Mouse (Mus musculus) forebrain, embryonic 16.5 days (tissue): Measurements from ENCODE around the gene Wipf1. TPM values are rescaled to one million over a fixed set of nuclear protein-coding genes. Genes with fewer than 3 reads are reported as not detected.
"Not testable (repeated sequence)": the region's sequence is repeated elsewhere in the genome, so short reads cannot be mapped to it uniquely, and the experiment has no call there.

Experiments
- ATAC-seq: fragments of 200-750 bp; cut with Nextera tagmentation; 2 replicates; pipeline ENCODE4 v1.8.0; 2017; ENCODE audit warnings: mild to moderate bottlenecking, moderate library complexity
- H3K27ac ChIP-seq: fragments of 300-500 bp; sonication (generic); 2 replicates; pipeline ENCODE4 v1.5.1; 2014; ENCODE audit warnings: low read length, control low read depth
- H3K27me3 ChIP-seq: fragments of 300-500 bp; sonication (generic); replicated peaks from 2 replicates; pipeline ENCODE4 v1.6.1; 2014; ENCODE audit warnings: low read length; ENCODE audit not compliant: control insufficient read depth, insufficient read depth
- H3K36me3 ChIP-seq: fragments of 300-500 bp; sonication (generic); 2 replicates; pipeline ENCODE4 v1.6.1; 2014; ENCODE audit not compliant: control insufficient read depth, insufficient read depth
- H3K4me1 ChIP-seq: fragments of 300-500 bp; sonication (generic); replicated peaks from 2 replicates; pipeline ENCODE4 v1.6.1; 2014; ENCODE audit warnings: low read length; ENCODE audit not compliant: control insufficient read depth, insufficient read depth
- H3K4me2 ChIP-seq: fragments of 300-500 bp; sonication (generic); 2 replicates; pipeline ENCODE4 v1.6.1; 2014; ENCODE audit warnings: mild to moderate bottlenecking, low read length, control low read depth
- H3K4me3 ChIP-seq: fragments of 300-500 bp; sonication (generic); replicated peaks from 2 replicates; pipeline ENCODE4 v1.5.1; 2014; ENCODE audit warnings: mild to moderate bottlenecking, low read length, control low read depth
- H3K9ac ChIP-seq: fragments of 300-500 bp; sonication (generic); replicated peaks from 2 replicates; pipeline ENCODE4 v1.6.1; 2014; ENCODE audit warnings: low read depth, low read length, control low read depth
- H3K9me3 ChIP-seq: fragments of 300-500 bp; sonication (generic); 2 replicates; pipeline ENCODE4 v1.6.1; 2016; ENCODE audit warnings: low read length; ENCODE audit not compliant: control insufficient read depth
- WGBS: fragments of 180-500 bp; shearing (Covaris S2); extraction: QIAGEN DNeasy Blood & Tissue Kit; methylation state at CpG from one replicate; pipeline ENCODE4 v1.1.7; 2014; 5-methylcytosine and 5-hydroxymethylcytosine counted together
- polyA plus RNA-seq: library from polyadenylated mRNA; unstranded; fragments of >200 nt; fragmentation: Nextera tagmentation; extraction: Ambion mirVana; gene quantifications from 2 replicates; pipeline ENCODE4 v1.2.1, GENCODE M21; 2015

Wipf1 gene
- polyA plus RNA-seq, 1 experiment from 2014 or later = 1.8 TPM

DNA sequence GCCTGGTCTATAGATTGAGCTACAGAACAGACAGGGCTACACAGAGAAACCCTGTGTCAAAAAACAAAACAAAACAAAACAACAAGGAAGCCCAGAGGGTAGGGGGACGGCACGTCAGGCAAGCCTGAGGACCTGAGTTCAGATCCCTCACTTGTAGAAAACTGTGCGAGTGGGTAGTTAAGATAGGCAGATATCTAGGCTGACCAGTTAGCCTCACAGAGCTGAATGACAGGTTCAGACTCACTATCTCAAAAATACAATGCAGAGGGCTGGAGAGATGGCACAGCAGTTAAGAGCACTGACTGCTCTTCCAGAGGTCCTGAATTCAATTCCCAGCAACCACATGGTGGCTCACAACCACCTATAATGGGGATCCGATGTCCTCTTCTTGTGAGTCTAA is 23.2 kb downstream of the Wipf1 start:
- 92% methylated on average over 4 of the region's 4 CpGs for WGBS
- H3K9me3 ChIP-seq, H3K27ac ChIP-seq, ATAC-seq, H3K4me3 ChIP-seq, H3K9ac ChIP-seq, H3K27me3 ChIP-seq, H3K36me3 ChIP-seq, H3K4me2 ChIP-seq, H3K4me1 ChIP-seq: not testable (repeated sequence)

DNA sequence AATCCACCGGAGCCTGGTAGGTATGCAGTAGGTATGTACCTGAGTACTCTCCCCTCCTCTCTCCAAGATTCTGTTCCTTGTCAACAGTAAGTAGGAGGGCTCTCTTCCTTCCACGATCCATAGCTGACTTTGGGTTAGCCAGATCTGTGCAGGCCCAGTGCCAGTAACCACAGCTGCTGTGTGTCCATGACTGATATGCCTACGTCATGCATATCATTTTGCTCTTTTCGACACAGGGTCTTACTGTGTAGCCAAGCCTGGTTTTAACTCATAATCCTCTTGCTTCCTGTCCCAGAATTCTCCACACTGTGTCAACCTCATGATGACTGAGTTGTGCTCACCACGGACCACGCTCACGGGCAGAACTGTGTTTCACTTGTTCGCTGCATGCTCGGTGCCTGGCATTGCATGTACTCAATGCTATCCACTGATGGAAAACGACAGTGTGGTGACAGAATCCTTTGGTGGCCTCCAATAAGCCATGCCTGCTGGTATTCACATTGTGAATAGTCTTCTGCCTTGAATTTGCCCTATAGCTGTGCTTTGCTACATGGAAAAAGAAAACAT is 26.6 kb downstream of the Wipf1 start:
- Histone ChIP-seq H3K36me3 (no peaks in the 10 kb centered on the region), H3K9ac (no peak overlapping the region), H3K4me3 (no peak overlapping the region), H3K4me1 (no peaks in the 10 kb centered on the region), H3K4me2 (no peak overlapping the region), H3K27me3 (no peaks in the 10 kb centered on the region), H3K9me3 (no peaks in the 10 kb centered on the region), H3K27ac (no peak overlapping the region)
- no peak for ATAC-seq
- WGBS = 86% methylated on average over 10 of the region's 10 CpGs

DNA sequence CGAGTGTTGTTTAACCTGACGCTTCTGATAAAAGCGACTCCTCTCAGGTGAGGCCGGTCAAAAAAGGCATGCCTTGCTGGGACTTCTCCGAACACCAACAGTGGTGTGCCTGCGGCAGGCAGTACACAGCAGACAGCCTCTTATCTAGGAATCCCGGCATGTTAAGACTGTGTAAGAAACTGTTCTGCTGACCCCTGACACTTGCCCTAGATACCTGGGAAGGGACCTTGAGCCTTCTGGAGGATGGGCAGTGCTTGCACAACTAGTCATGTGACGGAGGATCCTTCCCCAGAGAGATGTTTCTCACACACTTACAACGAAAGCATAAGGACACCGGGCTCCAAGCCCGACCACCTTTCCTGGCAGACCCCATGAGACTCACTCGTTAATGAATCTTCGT is 28.7 kb downstream of the Wipf1 start:
- no peaks in the 10 kb centered on the region for H3K36me3 ChIP-seq
- H3K4me2 ChIP-seq = no peak overlapping the region
- ATAC-seq = no peak
- H3K4me3 ChIP-seq = no peak overlapping the region
- no peak overlapping the region for H3K9ac ChIP-seq
- H3K27ac ChIP-seq = no peak overlapping the region
- WGBS = 90% methylated on average over 13 of the region's 13 CpGs
- H3K4me1 ChIP-seq = no peaks in the 10 kb centered on the region
- no peaks in the 10 kb centered on the region for H3K27me3 ChIP-seq
- H3K9me3 ChIP-seq = no peaks in the 10 kb centered on the region

DNA sequence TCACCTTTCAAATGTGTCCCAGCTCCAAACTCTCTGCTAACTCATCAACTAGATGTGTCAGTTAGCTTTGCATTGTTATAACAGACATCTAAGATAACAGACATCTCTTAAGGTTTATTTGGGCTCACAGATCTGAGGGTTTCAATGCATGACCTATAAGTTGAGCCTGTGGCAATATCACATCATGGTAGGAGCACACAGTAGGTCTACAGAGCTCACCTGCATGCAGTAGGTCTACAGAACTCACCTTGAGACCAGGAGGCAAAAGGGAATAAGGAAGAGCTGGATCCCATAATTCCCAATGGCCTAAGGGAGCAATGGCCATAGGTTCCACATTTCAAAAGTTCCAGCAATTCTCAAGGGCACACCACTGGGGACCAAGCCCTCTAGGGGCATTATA is 31.2 kb downstream of the Wipf1 start:
- Histone ChIP-seq H3K27ac (no peak overlapping the region), H3K4me1 (no peaks in the 10 kb centered on the region), H3K9me3 (no peaks in the 10 kb centered on the region), H3K36me3 (no peaks in the 10 kb centered on the region), H3K4me2 (no peak overlapping the region), H3K9ac (no peak overlapping the region), H3K27me3 (no peaks in the 10 kb centered on the region), H3K4me3 (no peak overlapping the region)
- no peak for ATAC-seq

DNA sequence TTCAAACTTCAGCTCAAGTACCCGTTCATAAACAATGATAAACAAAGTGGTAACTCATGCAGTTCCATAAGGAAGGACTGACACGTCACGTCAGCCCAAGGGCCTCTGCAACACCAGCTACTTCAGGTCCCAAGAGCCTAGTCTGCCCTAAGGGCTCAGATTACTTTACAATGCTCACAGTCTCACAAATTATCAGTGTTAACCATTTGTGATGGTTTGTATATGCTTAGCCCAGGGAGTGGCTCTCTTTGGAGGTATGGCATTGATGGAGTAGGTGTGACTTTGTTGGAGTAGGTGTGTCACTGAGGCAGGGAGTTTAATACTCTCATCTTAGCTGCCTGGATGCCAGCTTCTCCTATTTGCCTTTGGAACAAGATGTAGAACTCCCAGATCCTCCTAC is 32.0 kb downstream of the Wipf1 start:
- Histone ChIP-seq H3K27me3 (no peaks in the 10 kb centered on the region), H3K4me3 (no peak overlapping the region), H3K4me2 (no peak overlapping the region), H3K27ac (no peak overlapping the region), H3K36me3 (no peaks in the 10 kb centered on the region), H3K9ac (no peak overlapping the region), H3K9me3 (no peaks in the 10 kb centered on the region), H3K4me1 (no peaks in the 10 kb centered on the region)
- no peak for ATAC-seq
- WGBS = 84% methylated on average over 3 of the region's 3 CpGs

DNA sequence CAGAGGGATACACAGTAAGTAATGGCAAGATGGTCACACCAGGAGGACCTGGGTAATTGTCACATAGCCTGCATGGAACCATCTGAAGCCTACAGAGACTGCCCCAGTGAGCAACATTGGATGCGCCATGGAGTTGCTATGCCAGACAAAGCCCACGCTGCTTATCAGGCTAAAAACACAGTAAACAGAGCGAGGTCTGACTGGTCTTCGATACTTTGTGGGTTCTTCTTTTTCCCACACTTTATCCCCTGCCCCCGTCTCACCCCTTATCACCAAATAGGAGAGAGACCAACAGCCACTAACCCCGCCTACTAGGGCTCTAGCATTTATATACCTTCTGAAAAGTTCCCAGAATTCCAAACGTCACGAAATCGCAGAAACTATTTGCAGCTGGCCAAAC is 32.6 kb downstream of the Wipf1 start:
- Histone ChIP-seq H3K4me3 (no peak overlapping the region), H3K9ac (no peak overlapping the region), H3K9me3 (no peaks in the 10 kb centered on the region), H3K36me3 (no peaks in the 10 kb centered on the region), H3K27ac (no peak overlapping the region), H3K4me1 (no peaks in the 10 kb centered on the region), H3K27me3 (no peaks in the 10 kb centered on the region), H3K4me2 (no peak overlapping the region)
- ATAC-seq = no peak
- 97% methylated on average over 9 of the region's 9 CpGs for WGBS

DNA sequence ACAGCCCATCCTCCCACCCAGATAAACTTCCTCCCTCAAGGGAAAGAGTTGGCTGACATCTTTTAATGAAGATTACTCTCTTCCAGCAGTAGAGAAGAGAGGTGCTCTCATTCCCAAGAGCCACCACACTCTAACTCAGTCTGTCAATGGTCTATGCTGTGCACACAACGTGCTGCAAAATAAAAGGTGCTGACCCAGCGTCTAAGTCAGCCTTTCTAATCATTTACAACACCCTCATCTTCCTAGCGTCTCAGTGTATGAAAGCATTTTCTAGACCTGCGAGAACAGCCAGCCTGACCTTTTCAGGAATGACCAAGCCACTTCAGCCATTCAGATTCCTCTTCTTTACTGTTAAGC is 33.2 kb downstream of the Wipf1 start:
- no peaks in the 10 kb centered on the region for H3K27me3 ChIP-seq
- H3K4me2 ChIP-seq = no peak overlapping the region
- H3K9ac ChIP-seq = no peak overlapping the region
- no peak overlapping the region for H3K4me3 ChIP-seq
- WGBS = 89% methylated on average over 4 of the region's 4 CpGs
- no peaks in the 10 kb centered on the region for H3K36me3 ChIP-seq
- H3K27ac ChIP-seq = no peak overlapping the region
- no peaks in the 10 kb centered on the region; the same call in 1 of the 2 replicates for H3K4me1 ChIP-seq
- no peaks in the 10 kb centered on the region for H3K9me3 ChIP-seq
- no peak for ATAC-seq

DNA sequence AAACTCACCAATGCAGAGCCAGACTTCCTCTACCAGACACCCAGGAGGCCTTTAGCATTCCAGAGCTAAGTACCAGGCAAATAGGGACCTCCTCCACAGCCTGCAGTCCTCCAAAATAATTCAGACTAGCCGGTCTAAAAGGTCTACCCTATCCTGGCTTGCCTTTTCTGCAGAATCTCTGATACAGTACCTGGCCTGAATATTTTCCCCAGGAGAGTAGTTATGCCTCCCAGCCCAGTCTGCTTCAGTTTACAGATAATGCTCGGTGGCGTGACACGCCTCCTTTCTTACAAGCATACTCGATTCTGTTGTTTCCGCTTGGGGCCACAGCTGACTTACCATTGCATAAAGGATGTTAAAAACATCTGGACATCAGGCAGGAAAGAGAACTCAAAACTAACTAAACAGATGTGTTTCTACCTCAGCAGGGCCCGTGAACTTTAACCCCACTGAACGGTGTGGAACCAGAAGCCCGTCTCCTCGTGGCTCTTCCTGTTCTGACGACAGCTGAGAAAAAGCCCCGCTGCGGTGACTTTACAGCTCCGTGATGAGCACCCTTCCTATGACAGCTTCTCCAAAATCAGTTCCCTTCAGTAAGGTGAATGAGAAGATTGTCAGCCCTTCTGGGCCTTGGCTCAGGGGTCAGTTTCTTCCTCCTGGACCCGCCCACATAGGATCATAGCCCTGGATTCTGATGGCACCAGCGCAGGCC is 33.8 kb downstream of the Wipf1 start:
- no peak overlapping the region for H3K27ac ChIP-seq
- no peak overlapping the region for H3K4me3 ChIP-seq
- no peaks in the 10 kb centered on the region for H3K9me3 ChIP-seq
- no peak overlapping the region for H3K4me2 ChIP-seq
- no peaks in the 10 kb centered on the region; the same call in 1 of the 2 replicates for H3K4me1 ChIP-seq
- H3K36me3 ChIP-seq = no peaks in the 10 kb centered on the region
- ATAC-seq = no peak
- no peak overlapping the region for H3K9ac ChIP-seq
- no peaks in the 10 kb centered on the region for H3K27me3 ChIP-seq
- WGBS = 86% methylated on average over 16 of the region's 16 CpGs

DNA sequence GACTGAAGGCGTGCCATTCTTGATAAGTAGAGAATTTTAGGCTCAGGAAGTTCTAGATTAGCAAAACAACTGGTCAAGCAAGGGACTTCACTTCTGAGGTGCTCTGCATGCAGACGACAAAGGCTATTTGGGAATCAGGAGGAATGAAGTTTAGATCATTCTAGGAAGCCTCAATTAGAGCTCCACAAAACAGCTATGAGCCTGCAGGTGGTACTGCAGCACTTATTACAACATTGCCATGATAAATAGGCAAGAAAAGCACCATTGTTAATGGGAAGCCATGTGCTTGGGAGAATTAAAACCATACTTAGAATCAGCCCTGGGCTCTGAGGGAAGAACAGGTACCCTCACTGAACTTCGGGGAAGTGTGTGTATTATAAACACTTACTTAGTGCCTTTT is 36.0 kb downstream of the Wipf1 start:
- H3K27ac ChIP-seq = no peak overlapping the region
- WGBS = 65% methylated on average over 3 of the region's 3 CpGs
- no peak overlapping the region for H3K9ac ChIP-seq
- no peaks in the 10 kb centered on the region for H3K9me3 ChIP-seq
- H3K4me2 ChIP-seq = no peak overlapping the region
- H3K4me3 ChIP-seq = no peak overlapping the region
- H3K36me3 ChIP-seq = no peaks in the 10 kb centered on the region
- no peaks in the 10 kb centered on the region; the same call in 1 of the 2 replicates for H3K4me1 ChIP-seq
- no peaks in the 10 kb centered on the region for H3K27me3 ChIP-seq
- no peak for ATAC-seq
